Mouse (Mus musculus) intestine, embryonic 15.5 days (tissue): ENCODE data around the gene Pcsk5. TPM values are rescaled to one million over a fixed set of nuclear protein-coding genes. Genes with fewer than 3 reads are reported as not detected.

ENCODE experiments used
- ATAC-seq: fragments of 200-750 bp; cut with Nextera tagmentation; 2 replicates; pipeline ENCODE4 v1.8.0; 2017; ENCODE audit warnings: moderate TSS enrichment, moderate library complexity
- H3K27ac ChIP-seq: fragments of 300-500 bp; sonication (generic); 2 replicates; pipeline ENCODE4 v1.5.1; 2015; ENCODE audit warnings: mild to moderate bottlenecking, inconsistent platforms
- H3K27me3 ChIP-seq: fragments of 300-500 bp; sonication (generic); replicated peaks from 2 replicates; pipeline ENCODE4 v1.6.1; 2015; ENCODE audit warnings: inconsistent platforms
- H3K36me3 ChIP-seq: fragments of 300-500 bp; sonication (generic); 2 replicates; pipeline ENCODE4 v1.6.1; 2015; ENCODE audit warnings: inconsistent platforms
- H3K4me1 ChIP-seq: fragments of 300-500 bp; sonication (generic); replicated peaks from 2 replicates; pipeline ENCODE4 v1.6.1; 2015; ENCODE audit warnings: inconsistent platforms
- H3K4me2 ChIP-seq: fragments of 300-500 bp; sonication (generic); replicated peaks from 2 replicates; pipeline ENCODE4 v1.6.1; 2015; ENCODE audit warnings: mild to moderate bottlenecking, inconsistent platforms
- H3K4me3 ChIP-seq: fragments of 300-500 bp; sonication (generic); replicated peaks from 2 replicates; pipeline ENCODE4 v1.5.1; 2015; ENCODE audit warnings: inconsistent platforms
- H3K9ac ChIP-seq: fragments of 300-500 bp; sonication (generic); 2 replicates; pipeline ENCODE4 v1.6.1; 2015; ENCODE audit warnings: inconsistent platforms
- H3K9me3 ChIP-seq: fragments of 300-500 bp; sonication (generic); 2 replicates; pipeline ENCODE4 v1.6.1; 2016; ENCODE audit warnings: inconsistent platforms
- WGBS: fragments of 180-500 bp; shearing (Covaris S2); methylation state at CpG from one replicate; pipeline ENCODE4 v1.1.7; 2015; 5-methylcytosine and 5-hydroxymethylcytosine counted together
- polyA plus RNA-seq: library from polyadenylated mRNA; unstranded; fragments of >200 nt; fragmentation: Nextera tagmentation; extraction: Ambion mirVana; gene quantifications from 2 replicates; pipeline ENCODE4 v1.2.1, GENCODE M21; 2015

The Pcsk5 gene
- 29.8 and 35.4 TPM in 2 replicates for polyA plus RNA-seq

DNA sequence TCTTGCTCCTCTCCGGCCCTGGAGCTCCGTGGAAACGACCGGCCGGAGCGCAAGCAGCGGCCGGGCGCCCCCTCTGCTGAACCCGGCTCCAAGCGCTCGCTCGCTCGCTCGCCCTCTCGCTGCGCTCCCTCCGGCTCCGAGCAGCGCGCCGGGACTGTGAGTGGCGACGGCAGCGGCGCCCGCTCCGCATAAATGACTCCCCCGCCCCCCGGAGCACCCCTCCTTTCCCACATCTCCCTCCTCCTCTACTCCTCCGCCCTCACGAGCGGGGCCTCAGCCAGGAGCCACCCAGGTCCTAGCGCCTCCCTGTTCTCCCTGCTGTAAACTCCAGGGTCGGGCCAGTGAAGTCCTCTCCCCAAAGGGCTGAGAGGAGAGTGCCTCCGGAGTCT lies at the start of gene Pcsk5:
Gene Pcsk5 (minus strand): TSS at position 162 of the 389 bp plus-strand sequence.
- Histone ChIP-seq H3K4me3 (peak within 1 kb of the TSS; percentile 72), H3K27ac (peak within 1 kb of the TSS; percentile 88), H3K4me2 (peak within 1 kb of the TSS; percentile 88), H3K9ac (peak within 1 kb of the TSS; percentile 82), H3K27me3 (no peaks in the 10 kb centered on the region), H3K9me3 (no peaks in the 10 kb centered on the region), H3K4me1 (no peaks in the 10 kb centered on the region), H3K36me3 (no peaks in the 10 kb centered on the region)
- WGBS = under 1% methylated on average over 34 of the region's 36 CpGs
- peak; percentile 94 for ATAC-seq

DNA sequence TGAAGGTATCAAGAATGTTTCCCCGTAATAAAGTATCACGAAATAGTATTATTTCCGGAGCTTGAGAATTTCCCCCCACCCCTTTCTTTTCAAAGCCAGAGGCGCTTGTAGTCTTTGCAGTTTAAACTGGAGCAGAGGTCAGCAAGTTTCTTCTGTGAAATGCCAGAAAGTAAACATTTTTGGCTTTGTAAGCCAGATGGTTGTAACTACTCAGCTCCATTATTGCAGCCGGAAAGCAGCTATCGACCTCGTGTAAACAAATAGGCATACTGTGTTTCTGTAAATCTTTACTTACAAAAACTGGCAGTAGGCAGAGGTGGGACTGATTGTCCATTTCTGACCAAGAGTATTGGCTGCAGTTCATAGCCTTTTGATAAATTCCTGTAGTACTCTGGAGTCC lies 38.4 kb upstream of the Pcsk5 start:
- no peak overlapping the region for H3K9ac ChIP-seq
- no peak overlapping the region for H3K4me3 ChIP-seq
- no peaks in the 10 kb centered on the region for H3K36me3 ChIP-seq
- no peak for ATAC-seq
- no peak overlapping the region for H3K4me2 ChIP-seq
- no peaks in the 10 kb centered on the region for H3K4me1 ChIP-seq
- WGBS = 26% methylated on average over 7 of the region's 7 CpGs
- no peaks in the 10 kb centered on the region for H3K27me3 ChIP-seq
- H3K9me3 ChIP-seq = no peaks in the 10 kb centered on the region
- H3K27ac ChIP-seq = no peak overlapping the region

DNA sequence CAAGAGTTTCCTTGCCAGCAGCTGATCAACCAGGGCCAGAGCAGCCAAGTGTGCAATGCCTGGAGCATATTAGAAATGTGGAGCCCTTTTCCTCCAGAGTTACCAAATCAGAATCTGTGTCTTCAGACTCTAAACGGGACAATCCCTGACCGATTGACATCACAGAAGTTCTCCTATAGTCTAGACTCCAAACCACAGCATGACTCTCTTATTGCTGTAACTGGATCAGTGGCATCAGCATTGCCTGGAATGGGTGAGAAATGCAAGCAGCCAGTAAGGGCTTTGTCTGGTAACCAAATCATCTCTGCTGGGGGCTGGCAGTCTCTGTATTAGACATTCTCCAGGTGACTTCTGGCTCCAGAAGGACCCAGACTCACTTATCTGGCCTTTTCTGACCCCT lies 37.0 kb upstream of the Pcsk5 start:
- H3K9ac ChIP-seq = no peak overlapping the region
- ATAC-seq = no peak
- H3K4me3 ChIP-seq = no peak overlapping the region
- H3K36me3 ChIP-seq = no peaks in the 10 kb centered on the region
- no peaks in the 10 kb centered on the region for H3K4me1 ChIP-seq
- H3K9me3 ChIP-seq = no peaks in the 10 kb centered on the region
- 83% methylated on average over 2 of the region's 2 CpGs for WGBS
- H3K27ac ChIP-seq = no peak overlapping the region
- H3K27me3 ChIP-seq = no peaks in the 10 kb centered on the region
- no peak overlapping the region for H3K4me2 ChIP-seq

DNA sequence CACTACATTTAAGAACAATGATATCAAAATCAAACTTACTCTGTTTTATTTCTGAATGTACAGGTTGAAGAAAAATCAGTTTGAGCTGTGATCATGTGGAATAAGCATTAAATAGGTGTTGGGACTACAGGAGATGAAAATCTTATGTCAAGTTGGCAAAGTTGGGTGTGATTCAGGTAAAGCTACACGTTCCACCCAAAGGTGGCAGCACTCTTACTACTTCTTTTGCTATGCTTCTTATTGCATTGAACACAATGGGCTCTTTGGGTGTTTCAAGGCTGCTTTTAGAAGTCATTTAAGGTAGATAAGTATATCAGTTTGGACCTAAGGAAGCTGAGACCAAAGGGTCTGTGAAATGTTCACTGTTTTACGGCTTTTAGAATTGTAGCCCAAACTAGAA lies 36.3 kb upstream of the Pcsk5 start:
- Histone ChIP-seq H3K4me3 (no peak overlapping the region), H3K36me3 (no peaks in the 10 kb centered on the region), H3K9ac (no peak overlapping the region), H3K27ac (no peak overlapping the region), H3K27me3 (no peaks in the 10 kb centered on the region), H3K9me3 (no peaks in the 10 kb centered on the region), H3K4me2 (no peak overlapping the region), H3K4me1 (no peaks in the 10 kb centered on the region)
- 49% methylated on average over 2 of the region's 2 CpGs for WGBS
- no peak for ATAC-seq

DNA sequence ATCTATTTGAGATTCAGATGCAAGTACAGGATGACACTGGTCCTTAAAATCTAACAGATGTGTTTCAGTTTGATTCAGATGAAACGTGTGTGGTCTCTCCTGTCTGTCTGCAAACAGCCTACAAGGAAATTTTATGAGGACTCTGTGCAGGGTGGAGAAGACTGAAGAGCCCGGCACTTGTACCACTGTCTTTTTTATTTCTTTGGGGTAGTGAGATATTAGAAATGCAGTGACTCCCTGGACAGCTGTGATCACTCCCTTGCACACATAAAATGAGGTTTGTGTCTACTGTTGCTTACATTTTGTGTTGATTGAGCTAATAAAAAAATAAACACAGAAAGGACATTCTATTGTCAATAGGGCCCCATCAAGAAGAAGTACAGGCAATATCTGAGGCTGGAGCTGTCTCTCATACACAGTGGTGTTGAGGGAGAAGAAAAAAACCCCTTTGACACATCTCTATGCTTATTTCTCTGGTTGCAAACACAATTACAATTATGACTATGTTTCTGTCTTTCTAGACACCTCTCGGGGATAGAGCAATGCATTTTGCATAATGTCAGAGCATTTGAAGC lies 29.0 kb upstream of the Pcsk5 start:
- WGBS = 73% methylated on average over 3 of the region's 3 CpGs
- no peak overlapping the region for H3K9ac ChIP-seq
- no peak overlapping the region for H3K27ac ChIP-seq
- H3K9me3 ChIP-seq = no peaks in the 10 kb centered on the region
- no peaks in the 10 kb centered on the region for H3K4me1 ChIP-seq
- H3K27me3 ChIP-seq = no peaks in the 10 kb centered on the region
- no peak overlapping the region for H3K4me3 ChIP-seq
- H3K4me2 ChIP-seq = no peak overlapping the region
- no peak for ATAC-seq
- no peaks in the 10 kb centered on the region for H3K36me3 ChIP-seq

DNA sequence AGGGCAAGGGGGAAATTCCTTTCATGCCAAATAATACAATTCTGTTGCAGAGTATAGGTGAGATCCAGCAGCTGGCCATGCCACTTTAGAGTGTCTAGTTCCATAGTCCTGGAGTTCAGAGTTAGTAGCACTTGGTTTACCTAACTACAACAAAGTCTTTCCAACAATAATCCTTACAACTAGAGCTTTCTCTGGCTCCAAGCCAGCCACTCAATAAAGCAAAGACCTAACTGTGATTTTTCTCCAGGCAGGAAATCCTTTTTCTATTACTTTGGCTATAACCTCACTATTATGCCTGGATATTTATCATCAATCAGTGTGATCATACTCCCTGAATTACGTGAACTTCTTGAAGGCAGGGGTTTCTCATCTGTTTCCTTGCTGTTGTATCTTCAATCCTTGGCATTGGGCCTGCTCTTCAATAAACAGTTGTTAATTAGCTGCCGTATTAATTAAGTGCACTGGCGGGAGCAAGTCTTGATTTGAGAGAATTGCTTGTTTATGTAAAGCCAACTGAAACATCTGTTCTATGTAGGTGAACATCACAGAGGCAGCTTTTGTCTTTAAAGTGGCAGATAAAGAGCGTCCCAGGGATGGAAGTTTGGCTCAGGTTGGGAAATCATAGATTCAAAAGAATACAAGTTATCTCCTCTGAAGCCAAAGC lies 23.1 kb upstream of the Pcsk5 start:
- Histone ChIP-seq H3K36me3 (no peaks in the 10 kb centered on the region), H3K4me1 (0 out of 2 replicates have a peak, but pooled peaks cover 3% of the 10 kb centered on the region), H3K4me3 (no peak overlapping the region), H3K9ac (no peak overlapping the region), H3K27ac (no peak overlapping the region), H3K27me3 (no peaks in the 10 kb centered on the region), H3K4me2 (no peak overlapping the region), H3K9me3 (no peaks in the 10 kb centered on the region)
- 42% methylated on average over 4 of the region's 4 CpGs for WGBS
- ATAC-seq = no peak

DNA sequence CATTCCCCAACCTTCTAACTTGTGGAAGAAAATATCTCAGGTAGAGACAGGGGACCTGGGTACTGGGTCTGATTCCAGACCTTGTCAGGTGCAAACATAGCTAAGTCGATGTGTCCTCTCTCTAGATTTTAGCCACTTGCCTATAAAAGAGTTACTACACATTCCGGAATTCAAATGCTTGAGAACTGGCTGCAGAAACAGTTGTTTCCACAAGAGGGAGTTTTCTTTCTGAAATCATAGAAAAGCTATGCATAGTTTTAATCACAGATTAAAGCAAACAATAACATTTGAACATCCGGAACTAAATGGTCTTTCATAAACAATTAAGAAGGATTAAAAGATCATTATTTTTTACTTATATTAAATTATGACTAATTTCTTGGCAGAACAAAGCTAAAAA lies 19.3 kb upstream of the Pcsk5 start:
- no peak for ATAC-seq
- Histone ChIP-seq H3K27me3 (no peaks in the 10 kb centered on the region), H3K4me1 (0 out of 2 replicates have a peak, but pooled peaks cover 3% of the 10 kb centered on the region), H3K9ac (no peak overlapping the region), H3K4me2 (no peak overlapping the region), H3K27ac (no peak overlapping the region), H3K4me3 (no peak overlapping the region), H3K9me3 (no peaks in the 10 kb centered on the region), H3K36me3 (no peaks in the 10 kb centered on the region)
- WGBS = 61% methylated on average over 3 of the region's 3 CpGs

DNA sequence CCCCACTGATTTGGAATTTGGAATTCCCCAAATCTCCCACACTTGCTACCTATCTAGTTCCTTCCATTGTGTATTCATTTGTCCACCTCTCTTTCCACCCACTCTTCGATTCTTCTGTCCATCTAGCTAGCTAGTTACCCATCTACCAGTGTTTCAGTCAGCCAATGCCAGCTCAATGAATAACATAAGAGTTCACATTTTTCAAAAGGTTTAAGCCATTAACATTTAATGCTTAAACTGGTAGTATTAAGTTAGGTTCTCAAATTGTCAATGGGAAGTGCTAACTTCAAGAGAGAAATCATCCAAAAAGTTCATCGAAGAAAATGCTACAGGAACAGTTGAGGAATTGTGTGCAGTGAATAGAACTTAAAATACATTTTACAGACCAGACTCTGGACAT lies 11.0 kb upstream of the Pcsk5 start:
- no peak overlapping the region for H3K4me3 ChIP-seq
- H3K36me3 ChIP-seq = no peaks in the 10 kb centered on the region
- no peak for ATAC-seq
- H3K27me3 ChIP-seq = no peaks in the 10 kb centered on the region
- 76% methylated on average over 2 of the region's 2 CpGs for WGBS
- no peaks in the 10 kb centered on the region for H3K4me1 ChIP-seq
- H3K4me2 ChIP-seq = no peak overlapping the region
- no peaks in the 10 kb centered on the region for H3K9me3 ChIP-seq
- no peak overlapping the region for H3K27ac ChIP-seq
- no peak overlapping the region for H3K9ac ChIP-seq

DNA sequence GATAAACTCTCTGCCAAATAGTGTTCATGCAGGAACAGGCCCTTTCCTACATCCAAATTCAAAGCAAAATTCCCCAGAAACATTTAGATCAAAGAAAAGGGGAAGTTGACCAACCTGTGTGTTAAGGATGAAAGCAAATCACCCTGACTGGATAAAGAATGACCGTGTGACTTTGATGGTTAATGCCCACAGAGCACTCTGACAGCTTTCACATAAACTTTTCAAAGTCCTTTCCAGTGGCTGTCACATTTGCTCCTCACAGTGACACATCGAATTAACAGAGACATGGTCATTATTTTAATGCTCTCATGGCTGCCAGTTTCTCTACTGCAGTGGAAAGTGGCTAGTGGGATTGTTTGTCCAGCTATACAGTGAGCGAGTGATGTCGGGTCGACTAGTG lies 8.5 kb upstream of the Pcsk5 start:
- no peak for ATAC-seq
- H3K27me3 ChIP-seq = no peaks in the 10 kb centered on the region
- no peak overlapping the region for H3K4me2 ChIP-seq
- no peak overlapping the region for H3K4me3 ChIP-seq
- WGBS = 66% methylated on average over 5 of the region's 5 CpGs
- H3K9me3 ChIP-seq = no peaks in the 10 kb centered on the region
- H3K4me1 ChIP-seq = no peaks in the 10 kb centered on the region
- H3K9ac ChIP-seq = no peak overlapping the region
- no peak overlapping the region for H3K27ac ChIP-seq
- no peaks in the 10 kb centered on the region for H3K36me3 ChIP-seq

DNA sequence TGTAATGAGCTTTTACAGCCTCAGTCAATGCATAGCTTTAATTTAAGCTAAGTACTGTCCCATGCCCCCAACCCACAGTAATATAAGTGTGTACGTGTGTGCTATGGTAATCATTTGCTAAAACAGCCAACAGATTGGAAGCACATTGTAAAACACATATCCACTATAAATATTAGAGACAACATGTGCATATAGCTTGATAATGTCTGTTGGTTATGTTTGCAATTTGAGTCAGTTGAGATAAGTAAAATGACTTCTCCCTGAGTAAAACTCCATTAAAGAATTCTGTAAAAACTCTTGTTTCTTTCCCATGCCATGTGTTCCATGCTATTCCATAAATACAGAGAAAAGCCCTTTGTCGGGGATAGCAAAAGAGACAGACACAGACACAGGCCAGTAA lies 4.2 kb upstream of the Pcsk5 start:
- no peak overlapping the region for H3K4me2 ChIP-seq
- H3K36me3 ChIP-seq = no peaks in the 10 kb centered on the region
- no peak for ATAC-seq
- H3K9me3 ChIP-seq = no peaks in the 10 kb centered on the region
- 78% methylated on average over 2 of the region's 2 CpGs for WGBS
- no peak overlapping the region for H3K9ac ChIP-seq
- H3K27ac ChIP-seq = no peak overlapping the region
- no peak overlapping the region for H3K4me3 ChIP-seq
- no peaks in the 10 kb centered on the region for H3K27me3 ChIP-seq
- no peaks in the 10 kb centered on the region for H3K4me1 ChIP-seq

DNA sequence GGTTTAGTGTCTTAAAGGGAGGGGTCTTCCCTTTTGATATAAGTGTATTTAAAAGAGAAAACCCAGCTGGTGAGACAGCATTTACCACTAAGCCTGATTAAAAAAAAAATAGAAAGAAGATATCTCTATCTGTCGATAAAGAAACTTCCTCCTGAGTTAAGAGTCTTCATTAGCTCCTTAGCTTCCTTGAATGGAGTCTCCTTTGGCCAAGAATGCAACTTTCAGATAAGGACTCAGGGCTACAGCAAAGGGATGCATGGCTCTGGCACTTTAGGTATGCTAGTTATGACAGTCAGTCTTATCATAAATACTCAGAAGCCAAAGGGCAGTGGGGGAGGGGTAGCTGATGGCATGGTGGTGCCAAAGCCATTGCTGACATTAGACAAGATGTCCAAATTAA lies 2.4 kb upstream of the Pcsk5 start:
- Histone ChIP-seq H3K9ac (no peak overlapping the region), H3K27me3 (no peaks in the 10 kb centered on the region), H3K36me3 (no peaks in the 10 kb centered on the region), H3K27ac (no peak overlapping the region), H3K4me2 (no peak overlapping the region), H3K4me3 (no peak overlapping the region), H3K9me3 (no peaks in the 10 kb centered on the region), H3K4me1 (no peaks in the 10 kb centered on the region)
- WGBS = 56% methylated on average over 1 of the region's 1 CpGs
- ATAC-seq = no peak

DNA sequence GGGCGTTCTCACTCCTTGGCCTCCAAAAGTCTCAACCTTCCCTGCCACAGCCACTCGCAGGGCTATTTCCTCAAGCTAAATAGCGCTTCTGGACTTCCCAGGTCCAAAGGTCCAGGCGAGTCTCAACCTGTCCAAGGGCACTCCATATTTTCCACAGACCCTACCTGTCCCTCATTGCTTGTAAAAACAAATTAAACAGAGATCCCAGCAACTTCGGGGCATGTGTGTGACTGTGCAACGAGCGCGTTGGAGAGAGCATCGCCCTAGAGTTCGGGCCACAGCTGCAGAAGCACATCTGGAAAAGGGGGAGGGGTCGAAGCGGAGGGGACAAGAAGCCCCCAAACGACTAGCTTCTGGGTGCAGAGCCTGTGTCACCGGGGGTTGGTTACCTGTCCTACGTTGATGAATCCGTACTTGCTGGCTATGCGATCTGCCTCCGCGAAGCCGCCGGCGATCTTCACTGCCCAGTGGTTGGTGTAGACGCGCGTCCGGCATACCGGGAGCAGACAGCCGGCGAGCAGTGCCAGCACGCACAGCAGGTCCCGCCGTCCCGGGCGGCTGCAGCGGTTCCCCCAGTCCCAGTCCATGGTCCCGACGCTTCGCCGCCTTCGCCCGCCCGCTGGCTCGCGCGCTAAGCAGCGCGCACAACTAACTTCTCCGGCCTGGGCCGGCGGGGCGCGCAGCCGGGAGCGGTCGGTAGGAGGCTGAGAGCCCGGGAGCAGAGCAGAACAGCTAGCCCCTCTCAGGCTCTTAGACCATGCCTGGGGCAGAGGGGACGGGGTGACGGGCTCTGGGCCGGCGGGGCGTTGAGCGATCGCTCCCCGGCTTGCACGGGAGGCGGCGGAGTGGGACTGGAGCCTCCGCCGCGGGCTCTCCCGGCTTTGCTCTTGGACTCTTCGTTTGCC lies 614 bp downstream of the Pcsk5 start:
- Histone ChIP-seq H3K4me1 (no peaks in the 10 kb centered on the region), H3K27me3 (no peaks in the 10 kb centered on the region), H3K27ac (peak overlapping the region; percentile 88), H3K4me3 (peak overlapping the region; percentile 72), H3K4me2 (peak overlapping the region; percentile 88), H3K9ac (peak overlapping the region; percentile 82), H3K9me3 (no peaks in the 10 kb centered on the region), H3K36me3 (no peaks in the 10 kb centered on the region)
- WGBS = under 1% methylated on average over 72 of the region's 72 CpGs
- peak; percentile 80 for ATAC-seq
